Mouse (Mus musculus) forelimb bud, embryonic 11.5 days (tissue): ENCODE results near the gene Scrn1.

ENCODE experiments used
- DNase-seq: peaks from one replicate; pipeline ENCODE4 v3.0.0-alpha.2; 2012; ENCODE audit warnings: low read depth, low spot score

Gene Scrn1

GRCm38 (mm10) chr6:54531048-54531481 lies 35.2 kb downstream of the Scrn1 start:
- DNase-seq, result no peak

DNA sequence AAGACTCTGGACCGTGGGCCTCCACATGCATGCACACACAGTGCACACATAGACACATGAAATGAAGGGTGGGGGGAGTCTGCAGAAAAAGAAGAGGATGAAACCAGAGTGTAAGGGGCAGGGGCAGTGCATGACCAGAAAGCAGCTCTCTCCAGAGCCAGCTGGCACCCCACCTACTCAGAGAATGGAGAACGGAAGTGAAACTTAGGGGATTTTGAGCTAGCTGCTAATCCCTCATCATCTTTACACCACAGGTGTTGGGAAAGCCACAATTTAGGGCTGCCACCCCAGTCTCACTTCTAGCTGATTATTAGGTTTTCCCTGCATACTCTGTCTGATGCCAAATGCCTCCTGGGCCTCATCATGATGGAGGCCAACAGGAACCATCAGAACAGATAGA lies 36.1 kb downstream of the Scrn1 start:
- DNase-seq, result no peak

GRCm38 (mm10) chr6:54528666-54529065 lies 37.6 kb downstream of the Scrn1 start:
- no peak for DNase-seq

- no peak for DNase-seq
Observed at GRCm38 (mm10) chr6:54518758-54519157, 47.5 kb downstream of the Scrn1 start.

- DNase-seq, result no peak
Observed at GRCm38 (mm10) chr6:54516512-54517134, 49.7 kb downstream of the Scrn1 start.

DNA sequence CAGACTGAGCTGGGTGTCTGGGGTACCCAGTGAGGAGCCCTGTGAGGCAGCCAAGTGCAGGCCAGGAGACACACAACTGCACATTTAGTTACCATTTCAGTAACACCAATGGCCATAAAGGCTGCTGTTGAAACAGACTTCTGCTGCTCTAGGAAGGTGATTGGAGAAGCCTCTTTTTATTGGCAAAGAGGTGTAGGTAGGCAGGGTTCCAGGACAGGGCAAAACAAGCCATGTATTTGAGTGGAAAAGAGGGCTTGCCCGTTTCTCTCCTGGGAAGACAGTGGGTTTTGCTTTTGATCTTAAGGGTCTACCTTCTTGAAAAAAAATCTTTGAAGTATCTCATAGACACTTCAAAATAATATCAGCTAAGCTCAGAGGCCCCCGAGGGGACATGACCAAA lies 54.0 kb downstream of the Scrn1 start:
- no peak for DNase-seq

GRCm38 (mm10) chr6:54509264-54509663 lies 57.0 kb downstream of the Scrn1 start:
- DNase-seq, result no peak

- no peak for DNase-seq
Observed at GRCm38 (mm10) chr6:54508256-54508793, 58.0 kb downstream of the Scrn1 start.

DNA sequence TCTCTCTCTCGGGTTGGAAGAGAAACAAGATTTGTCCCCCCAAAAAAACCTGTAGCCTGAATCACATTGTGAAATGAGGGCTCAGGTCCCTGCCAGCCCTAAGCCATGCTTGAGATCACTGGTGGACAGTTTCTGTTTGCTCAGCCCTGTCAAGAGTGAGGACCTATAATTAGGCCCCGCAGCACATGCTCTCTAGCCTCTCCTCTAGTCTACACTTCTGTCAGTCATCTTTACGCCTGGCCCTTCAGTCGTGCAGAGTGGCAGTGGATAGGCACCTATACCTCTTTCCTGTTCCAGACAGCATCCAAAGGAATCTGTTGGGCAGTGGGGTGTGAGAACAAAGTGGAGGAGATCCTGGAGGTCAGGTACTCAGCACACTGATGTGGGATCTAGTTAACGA lies 58.5 kb downstream of the Scrn1 start:
- DNase-seq, result no peak

GRCm38 (mm10) chr6:54507002-54507401 lies 59.3 kb downstream of the Scrn1 start:
- DNase-seq, result peak; percentile 62

DNA sequence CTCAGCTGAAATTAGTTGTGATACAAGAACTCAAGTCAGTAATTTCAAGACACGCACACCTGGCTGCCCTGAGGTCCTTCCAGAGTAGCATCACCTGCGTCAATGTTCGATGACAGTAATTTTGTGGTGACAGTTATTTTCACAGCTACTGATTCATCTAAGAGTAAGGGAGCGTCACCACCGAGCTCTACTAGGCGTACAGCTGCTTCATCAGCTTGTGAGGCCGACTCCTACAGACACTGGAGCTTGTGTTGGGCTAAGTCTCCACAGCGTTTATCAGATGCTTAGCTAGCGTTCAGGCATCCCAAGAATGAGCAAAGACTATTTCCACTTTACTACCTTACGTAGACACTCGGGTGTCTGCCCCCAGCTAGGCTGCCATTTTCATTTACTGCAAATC lies 60.0 kb downstream of the Scrn1 start:
- DNase-seq, result no peak

DNA sequence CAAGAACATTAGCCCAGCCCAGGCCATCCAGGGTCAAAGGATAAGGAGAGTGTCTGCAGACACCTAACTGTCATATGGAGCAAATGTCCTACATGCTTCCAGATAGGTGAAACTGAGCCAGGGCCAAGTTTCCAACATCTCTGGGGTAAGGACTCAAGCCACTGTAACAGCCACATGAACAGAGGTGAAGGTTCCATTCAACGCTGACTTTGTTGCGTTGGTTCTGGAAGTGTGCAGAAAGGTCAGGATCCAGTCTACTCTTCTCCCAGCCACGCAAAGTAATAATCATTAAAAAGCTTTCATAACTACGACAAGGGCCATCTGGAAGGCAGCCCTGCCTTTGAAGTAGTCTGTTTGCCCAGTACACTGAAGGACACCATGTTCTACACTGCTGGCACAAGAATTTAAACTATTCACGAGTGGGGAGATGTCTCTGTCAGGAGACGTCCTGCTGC lies 63.6 kb downstream of the Scrn1 start:
- DNase-seq, result no peak

GRCm38 (mm10) chr6:54496214-54496613 lies 70.1 kb downstream of the Scrn1 start:
- DNase-seq, result no peak

GRCm38 (mm10) chr6:54494612-54495398 lies 71.5 kb downstream of the Scrn1 start:
- DNase-seq, result no peak

- DNase-seq, result no peak
Observed at GRCm38 (mm10) chr6:54494097-54494496, 72.2 kb downstream of the Scrn1 start.

DNA sequence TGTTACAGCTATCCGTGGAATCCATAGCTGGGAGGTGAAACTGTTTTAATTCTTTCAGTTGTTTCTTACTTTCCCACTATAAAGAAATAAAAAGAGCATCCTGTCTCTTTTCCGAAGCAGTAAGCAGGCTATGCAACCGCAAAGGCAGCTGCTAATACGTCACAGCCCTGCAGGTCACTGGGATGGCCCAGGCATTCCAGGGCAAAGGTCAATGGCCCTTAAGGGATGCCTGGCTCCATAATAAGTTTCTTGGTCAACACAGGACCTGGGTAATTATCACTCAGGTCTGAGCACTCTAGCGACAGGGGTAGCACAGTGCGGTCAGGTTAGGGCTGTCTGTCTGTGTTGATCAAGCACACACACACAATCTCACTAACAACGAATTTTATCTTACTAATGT lies 75.2 kb downstream of the Scrn1 start:
- DNase-seq, result no peak

DNA sequence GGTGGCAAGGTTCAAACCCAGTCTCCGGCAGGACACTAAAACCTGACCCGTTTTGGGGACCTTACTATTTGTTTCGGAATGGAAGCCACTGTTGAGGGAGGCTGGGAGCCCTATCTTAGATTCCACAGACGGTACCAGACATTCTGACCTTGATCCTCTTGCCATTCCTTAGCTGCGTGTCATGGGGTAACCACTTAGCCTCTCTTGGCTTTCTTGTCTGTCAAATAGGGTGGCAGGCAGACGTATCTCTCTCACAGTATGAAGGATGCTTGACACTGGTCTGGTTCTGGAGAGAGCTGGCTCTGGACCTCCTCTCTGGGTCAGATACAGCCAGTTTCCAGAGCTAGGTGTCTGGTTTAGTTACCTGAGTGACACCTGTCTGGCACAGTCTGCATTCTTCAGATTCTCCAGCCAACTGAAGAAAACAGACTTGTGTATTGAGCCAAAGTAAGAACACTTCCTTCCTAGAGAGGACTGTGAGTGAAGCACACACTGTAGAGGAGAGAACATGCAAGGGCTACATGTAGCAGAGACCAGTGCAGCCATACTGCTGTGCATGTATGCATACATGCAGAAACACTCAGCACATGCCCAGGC lies 80.2 kb downstream of the Scrn1 start:
- DNase-seq, result no peak

- DNase-seq, result peak; percentile 11
Observed at GRCm38 (mm10) chr6:54485435-54485901, 80.8 kb downstream of the Scrn1 start.

- DNase-seq, result no peak
Observed at GRCm38 (mm10) chr6:54485000-54485399, 81.3 kb downstream of the Scrn1 start.

GRCm38 (mm10) chr6:54481390-54482112 lies 84.7 kb downstream of the Scrn1 start:
- DNase-seq, result no peak

- DNase-seq, result no peak
Observed at GRCm38 (mm10) chr6:54478646-54479324, 87.5 kb downstream of the Scrn1 start.
